Mouse (Mus musculus): ENCODE data around the gene Atp6v1f.
A peak's percentile ranks its signal among the peaks of the same experiment; 100 is the strongest.

Atp6v1f gene

DNA sequence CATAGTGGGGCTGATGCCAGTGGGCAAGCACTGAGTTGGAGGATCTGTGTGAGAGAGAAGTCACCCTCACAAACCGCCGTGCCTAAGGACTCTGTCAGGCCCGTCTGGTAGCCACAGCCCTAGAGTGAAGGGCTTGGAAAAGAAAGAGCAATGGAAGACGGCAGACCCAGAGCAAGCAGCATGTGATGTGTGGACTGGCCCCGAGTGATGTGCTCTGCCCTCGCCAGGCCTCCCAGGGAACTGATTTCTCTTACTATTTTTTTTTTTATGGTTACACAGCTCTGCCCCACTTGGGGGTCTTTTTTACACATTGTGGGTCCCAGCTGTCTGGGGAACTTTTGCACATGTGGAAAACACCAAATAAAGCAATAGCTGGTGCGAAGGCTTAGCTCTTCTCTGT is 6.0 kb upstream of the Atp6v1f start:
- no peak for DNase-seq (ENCODE audit: low spot score in 2 of 2)

DNA sequence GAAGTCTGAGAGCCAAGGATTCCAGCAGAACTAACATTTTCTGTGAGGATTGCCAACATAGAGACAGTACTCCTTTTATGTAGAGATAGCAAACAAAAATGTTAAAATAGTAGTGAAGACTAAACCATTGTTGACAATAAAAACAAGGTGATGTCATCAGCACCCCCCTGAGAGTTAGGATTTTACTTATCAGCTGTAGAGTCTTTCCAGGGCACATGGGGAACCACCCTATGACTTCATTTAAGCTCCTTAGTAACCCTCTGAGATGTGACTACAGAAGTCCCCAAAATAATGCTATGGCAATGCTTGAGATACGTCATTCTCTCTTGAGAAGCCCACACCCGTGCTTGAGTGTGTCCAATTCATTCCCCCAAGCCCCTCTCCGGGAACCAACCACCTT is 4.1 kb upstream of the Atp6v1f start:
- DNase-seq (ENCODE audit: low spot score in 2 of 2): no peak

DNA sequence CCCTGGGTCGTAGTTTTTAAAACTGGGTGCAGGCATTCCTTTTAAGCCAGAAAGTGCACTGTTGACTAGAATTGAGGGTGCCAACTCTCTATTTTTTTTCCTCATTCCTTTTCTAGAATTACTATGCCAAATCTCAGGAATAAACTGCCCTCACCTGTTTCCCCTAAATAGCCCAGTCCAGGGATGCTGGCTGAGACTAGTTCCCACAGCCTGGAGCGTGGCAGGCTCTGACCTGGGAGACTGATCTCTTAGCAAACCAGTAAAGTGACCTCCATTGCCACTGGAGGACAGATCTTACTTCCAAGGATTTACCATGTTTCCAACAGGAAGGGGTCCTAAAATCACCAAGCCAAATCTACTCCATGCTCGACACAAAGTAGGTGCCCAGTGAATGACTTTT is 1.3 kb downstream of the Atp6v1f start:
- DNase-seq (ENCODE audit: low spot score in 2 of 2): no peak

DNA sequence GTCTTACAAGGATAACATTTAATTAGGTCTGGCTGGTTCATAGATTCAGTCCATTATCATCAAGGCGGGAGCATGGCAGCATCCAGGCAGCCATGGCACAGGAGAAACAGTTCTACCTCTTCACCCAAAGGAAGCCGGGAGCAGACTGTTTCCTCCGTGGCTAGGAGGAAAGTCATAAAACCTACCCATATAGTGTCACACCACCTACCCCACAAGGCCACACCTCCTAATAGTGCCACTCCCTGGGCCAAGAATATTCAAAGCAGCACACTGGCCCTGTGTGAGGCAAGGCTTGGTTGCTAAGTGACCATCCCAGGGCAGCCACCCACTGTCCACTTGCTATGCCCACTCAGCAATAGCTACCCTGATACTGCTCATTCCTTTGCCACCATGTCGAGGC is 3.6 kb downstream of the Atp6v1f start, which contains the start of gene Atp6v1fnb:
Gene Atp6v1fnb, plus strand, starts transcription at position 301 of the 400 bp plus-strand sequence.
- DNase-seq (ENCODE audit: low spot score in 2 of 2): no peak

DNA sequence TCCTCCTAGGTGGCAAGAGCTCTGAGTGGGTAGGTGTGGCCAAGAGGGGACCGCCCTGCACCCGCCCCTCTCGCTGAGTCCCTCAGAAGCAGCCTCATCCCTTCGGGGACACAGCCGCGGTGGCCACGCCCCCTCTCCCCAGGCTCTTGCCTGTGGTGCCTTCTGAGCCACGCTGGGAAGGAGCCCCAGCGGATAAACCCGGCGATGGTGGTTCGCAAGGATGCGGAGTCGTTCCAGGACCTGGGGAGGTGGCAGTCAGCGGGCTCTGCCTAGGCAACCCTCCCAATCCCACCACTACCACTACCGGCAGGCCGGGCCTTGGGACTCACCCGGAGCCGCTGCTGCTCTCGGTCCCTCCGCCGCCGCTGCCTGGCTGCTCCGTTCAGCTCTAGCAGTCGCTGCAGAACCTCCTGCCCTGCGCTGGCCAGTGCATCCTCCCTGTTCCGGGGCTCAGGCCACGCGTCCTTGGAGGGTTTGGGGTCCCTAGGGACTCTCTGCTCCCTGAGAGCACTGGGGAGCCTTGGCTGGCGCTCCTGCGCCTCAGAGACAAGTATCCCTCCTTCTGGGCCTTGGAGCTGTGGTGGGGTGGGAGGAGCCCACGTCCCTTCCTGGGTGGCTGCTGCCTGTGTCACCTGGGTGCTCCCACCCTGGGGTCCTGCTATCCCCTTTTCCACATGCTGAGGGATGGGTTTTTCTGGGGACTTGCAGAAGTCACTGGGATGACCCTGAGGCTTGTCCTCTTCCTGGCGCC is 6.6 kb downstream of the Atp6v1f start:
- DNase-seq (ENCODE audit: low spot score in 2 of 2): peak in 1 of 2 experiments; percentile 47

DNA sequence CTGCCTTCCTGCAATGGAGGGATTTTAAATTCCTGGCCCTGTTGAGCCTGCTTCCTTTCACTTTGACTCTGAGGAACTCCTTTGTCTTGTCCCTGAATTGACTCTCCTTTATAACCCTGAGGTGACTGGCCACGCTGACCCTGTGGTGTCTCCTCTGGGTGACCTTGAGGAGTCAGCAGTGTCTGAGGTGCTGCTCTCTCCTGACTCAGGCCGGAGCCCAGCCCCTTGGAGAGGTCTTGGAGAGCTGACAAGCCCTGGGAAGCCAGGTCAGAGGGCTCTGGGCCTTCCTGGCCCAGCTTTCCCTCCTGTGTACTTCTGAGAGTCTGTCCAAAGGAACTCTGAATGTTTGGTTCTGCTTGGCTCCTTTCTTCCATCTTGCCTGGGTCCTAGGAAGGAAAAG is 7.2 kb downstream of the Atp6v1f start:
- no peak for DNase-seq (ENCODE audit: low spot score in 2 of 2)

DNA sequence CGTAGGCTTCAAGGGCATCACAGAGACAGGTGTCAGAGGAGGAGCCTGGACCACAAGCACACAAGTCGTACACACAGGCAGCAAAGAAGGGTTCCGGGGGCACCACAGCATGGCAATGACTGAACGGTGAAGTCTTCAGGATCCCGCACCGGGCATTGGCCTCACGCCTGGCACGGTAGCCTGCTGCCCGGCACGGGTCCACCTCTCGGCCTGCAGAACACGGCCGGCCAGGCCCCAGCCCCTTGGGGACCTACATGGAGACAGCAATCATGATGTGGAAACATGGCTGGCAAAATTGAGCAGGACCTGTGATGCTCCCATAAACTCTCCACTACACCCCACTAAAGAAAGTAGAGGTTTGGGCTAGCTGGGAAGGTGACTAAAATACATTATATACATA is 15.2 kb downstream of the Atp6v1f start:
- no peak for DNase-seq (ENCODE audit: low spot score in 2 of 2)

DNA sequence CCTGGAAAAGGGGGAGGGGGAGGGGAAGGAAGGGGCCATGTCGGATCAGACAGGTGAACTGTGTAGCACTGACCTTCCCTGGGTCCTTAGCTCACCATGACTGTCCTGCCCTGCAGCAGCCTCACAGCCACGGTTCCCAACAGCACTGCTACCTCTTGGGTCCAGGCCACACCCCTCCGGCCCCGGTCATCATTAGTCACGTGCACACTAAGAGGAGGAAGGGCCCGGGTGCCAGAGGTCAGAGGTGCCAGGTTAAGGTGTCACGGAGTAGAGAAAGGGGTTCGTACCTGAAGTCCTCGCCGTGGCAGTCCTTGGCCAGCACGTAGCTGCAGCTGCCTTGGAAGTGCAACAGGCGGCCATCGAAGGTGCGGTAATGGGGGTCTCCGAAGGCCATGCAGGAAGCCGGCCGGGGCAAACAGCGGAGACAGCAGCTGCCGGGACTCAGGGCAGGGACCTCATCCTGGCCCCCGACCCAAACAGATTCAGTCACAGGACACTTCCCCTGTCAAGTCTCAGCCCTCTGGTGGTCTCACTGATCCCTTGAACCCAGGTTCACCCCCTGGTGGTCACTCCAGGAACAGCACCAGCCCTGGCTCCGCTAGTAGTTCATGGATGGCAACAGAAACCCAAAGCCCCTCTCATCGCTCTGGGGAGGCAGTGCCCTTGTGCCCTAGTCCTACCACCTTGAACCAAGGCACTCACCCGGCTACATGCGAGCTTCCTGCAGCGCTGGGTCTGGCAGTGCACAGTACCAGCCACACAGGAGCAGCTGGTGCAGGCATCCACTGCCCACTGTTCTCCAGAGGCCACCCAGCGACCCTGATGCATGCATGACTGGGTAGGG is 17.4 kb downstream of the Atp6v1f start:
- peak; percentile 81 to 87 for DNase-seq (ENCODE audit: low spot score in 2 of 2)

DNA sequence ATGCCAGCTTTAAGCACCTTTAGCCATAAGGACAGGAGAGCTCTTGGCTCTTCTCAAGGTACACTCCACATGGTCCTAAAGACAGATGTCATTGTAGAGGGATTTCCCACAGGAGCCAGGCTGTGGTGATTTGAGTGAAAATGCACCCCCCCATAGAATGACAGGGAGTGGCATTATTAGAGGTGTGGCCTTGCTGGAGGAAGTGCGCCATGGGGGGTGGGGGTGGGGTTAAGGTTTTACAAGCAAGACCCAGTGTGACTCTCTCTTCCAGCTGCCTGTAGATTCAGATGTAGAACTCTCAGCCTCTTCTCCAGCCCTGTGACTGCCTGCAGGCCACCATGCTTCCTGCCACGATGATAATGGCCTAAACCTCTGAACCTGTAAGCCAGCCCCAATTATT is 18.4 kb downstream of the Atp6v1f start:
- DNase-seq (ENCODE audit: low spot score in 2 of 2): no peak

DNA sequence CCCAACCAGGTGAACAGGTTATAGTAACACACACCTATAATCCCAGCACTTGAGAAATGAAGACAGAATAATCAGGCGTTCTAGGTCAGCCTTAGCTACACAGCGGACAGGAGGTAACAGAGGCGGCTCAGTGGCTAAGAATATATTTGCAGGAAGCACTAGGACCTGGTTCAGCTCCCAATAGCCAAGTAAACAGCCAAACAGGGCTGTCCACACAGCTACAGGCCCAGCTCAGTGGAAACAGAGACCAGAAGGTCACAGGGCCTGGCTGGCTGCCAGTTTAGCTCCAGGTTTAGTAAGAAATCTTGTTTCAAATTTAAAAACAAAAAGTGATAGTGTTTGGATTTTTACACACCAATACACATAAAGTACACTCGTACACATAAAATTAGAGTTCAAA is 26.6 kb downstream of the Atp6v1f start:
- DNase-seq (ENCODE audit: low spot score in 2 of 2): no peak

DNA sequence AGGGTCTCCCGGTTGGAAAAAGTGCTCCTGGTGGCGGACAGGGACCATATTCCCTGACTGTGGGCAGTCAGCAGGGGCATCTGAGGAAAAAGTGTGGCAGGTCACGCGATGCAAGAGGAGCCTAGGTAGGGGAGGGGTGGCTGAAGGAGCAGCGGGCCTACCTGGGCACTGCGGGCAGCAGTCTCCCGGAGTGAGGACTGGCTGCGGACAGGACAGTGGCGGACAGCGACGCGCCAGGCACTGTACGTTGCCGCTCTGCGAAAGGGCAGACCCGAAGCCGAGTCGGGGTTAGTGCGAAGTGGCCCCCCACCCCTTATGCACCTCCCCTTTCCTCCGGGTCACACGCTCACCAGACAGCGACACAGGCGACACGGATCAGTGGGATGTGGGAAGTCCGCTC is 28.8 kb downstream of the Atp6v1f start:
- DNase-seq (ENCODE audit: low spot score in 2 of 2): no peak

DNA sequence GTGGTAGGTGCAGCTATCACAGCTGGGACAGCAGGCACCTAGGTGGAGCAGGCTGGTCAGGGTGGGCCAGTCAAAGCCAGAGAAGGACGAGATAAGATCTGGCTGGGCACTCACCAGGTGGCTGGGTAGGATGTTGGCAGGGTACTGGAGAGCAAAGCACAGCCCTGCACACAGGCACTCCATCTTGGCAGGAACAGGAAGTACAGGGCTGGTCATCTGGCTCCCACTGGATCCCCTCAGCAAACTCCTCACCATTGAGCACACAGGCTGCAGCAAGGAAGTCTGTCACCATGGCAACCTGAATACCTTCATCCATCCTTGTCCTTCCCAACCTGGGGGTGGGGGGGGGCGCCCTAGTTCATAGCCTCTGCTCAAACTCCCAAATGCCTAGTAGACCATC is 30.3 kb downstream of the Atp6v1f start:
- no peak for DNase-seq (ENCODE audit: low spot score in 2 of 2)

DNA sequence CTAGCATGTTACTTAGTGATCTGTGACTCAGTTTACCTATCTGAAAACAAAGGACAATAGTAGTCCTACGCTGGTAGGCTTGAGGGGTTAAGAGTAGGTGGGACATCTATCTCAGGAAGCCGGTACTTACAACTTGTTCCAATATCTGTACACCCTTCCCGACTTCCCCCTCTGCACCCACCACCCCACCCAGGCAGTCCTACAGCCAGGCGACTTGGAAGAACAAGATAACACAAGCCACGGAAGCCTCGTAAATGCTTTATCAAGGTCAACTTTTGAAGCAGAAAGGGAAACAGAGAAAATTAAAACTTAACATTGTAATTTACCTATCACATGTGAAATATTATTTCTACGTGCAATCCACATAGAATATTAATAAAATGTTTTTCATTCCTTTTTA is 32.7 kb downstream of the Atp6v1f start:
- no peak for DNase-seq (ENCODE audit: low spot score in 2 of 2)

DNA sequence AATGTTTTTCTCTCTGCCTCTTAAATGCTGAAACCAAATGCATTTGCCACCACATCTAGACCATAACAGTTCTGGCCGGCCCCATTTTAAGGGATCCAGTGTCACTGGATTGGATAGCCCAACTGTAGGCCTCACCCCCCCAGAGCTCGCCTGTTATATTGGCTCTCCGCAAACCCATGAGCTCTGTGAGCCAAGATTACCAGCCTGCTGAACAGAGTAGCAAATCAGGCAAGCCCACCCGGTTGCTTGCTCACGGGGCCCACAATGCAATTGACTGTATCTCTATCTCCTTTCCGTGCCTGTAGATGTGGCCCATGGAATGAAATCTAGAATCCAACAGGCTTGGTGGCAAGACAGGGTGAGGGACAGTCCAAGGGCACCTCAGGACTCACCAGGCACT is 33.3 kb downstream of the Atp6v1f start:
- DNase-seq (ENCODE audit: low spot score in 2 of 2): no peak

DNA sequence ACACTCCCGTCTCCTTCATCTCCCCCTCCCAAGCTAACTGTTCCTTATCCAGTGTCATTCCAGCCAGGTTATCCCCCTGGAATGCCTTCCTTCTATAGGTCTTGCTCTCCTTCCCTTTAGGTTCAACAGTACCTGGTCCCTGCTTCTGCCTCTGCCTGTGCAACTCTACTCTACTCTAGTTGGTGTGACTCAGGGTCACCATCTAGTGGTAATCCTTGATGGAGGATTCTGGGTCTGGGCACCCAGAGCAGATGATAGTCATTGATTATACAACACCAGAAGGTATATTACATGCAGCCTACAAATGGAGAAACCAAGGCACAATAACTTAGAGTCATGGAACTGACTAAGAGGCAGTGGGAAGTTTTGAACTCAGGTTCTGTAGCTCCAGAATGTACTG is 34.1 kb downstream of the Atp6v1f start:
- DNase-seq (ENCODE audit: low spot score in 2 of 2): no peak

DNA sequence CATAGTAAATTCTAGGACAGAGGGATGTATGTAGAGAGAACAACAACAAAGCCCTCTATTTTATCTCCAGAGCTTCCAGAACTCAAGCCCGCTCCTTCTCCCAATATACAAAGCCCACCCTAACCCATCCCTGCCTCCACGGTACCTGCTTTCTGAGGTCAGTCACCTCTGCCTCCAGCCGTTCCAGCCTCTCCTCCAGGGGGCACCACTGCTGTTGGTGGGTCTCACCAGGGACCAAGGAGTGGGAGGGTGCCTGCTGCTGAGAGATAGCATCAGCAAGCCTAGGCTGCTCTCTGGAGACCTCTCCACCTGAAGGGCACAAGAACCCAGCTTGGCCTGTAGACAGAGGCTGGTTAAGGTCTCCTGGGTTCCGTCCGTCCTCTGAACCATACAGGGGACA is 38.0 kb downstream of the Atp6v1f start:
- DNase-seq (ENCODE audit: low spot score in 2 of 2): no peak

DNA sequence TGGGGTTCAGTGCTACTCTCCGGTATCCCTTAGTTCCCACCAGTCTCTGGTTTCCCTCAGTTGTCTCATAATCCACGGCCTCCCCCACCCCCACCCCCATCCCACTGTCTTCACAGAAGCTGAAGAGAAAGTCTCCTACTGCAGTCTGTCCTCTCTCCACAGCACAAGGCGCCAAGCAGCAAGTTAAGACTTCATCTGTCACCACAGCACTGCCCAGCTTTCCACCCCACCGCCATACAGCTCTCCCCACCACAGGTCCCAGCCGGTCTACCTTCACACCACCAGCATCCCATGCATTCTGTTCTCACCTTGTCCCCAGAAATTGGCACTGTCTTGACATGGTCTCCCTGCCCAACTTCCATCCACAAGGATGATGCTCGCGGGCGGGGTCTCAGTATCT is 39.3 kb downstream of the Atp6v1f start:
- no peak for DNase-seq (ENCODE audit: low spot score in 2 of 2)

DNA sequence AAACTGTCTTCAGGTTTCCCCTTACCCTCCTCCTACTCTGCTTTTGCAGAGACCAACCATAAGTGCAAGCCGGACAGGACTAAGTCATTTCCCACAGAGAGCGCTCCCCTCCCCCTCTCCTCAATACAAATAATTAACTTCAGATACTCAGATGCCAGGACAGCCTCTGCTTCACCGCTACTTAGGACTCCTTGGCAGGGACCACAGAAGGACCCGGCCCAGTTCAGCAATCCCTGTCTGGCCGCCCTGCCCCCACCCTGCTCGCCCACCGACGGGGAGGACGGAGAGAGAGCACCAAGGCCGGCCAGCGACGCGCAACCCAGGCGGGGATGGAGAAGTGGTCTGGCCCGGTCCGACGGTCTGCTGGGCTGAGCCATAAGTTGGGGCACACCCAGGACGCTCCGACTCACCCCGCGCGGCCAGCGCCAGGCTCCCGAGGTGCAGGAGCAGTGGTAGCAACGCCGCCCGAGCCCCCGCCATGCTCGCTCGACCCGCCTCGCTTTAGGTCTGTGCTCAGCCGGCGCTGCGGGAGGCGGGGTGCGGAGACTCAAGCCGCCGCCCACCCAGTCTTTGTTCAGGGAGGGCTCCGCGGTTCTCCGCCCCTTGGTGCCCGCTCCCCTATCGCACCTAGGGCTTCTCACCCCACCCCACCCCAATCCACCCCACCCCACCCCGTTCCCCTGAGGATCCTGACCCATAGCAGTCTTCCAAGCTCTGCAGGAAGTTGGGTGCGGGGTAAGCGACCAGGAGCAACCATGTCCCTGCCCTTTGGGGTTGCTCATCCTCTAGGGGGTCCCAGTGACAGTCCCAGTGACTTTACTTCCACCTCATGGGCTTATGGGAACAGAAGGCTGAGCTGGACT is 40.2 kb downstream of the Atp6v1f start, which contains the start of gene Kcp:
Gene Kcp, minus strand, starts transcription at position 506 of the 863 bp plus-strand sequence.
- DNase-seq (ENCODE audit: low spot score in 2 of 2): no peak

DNA sequence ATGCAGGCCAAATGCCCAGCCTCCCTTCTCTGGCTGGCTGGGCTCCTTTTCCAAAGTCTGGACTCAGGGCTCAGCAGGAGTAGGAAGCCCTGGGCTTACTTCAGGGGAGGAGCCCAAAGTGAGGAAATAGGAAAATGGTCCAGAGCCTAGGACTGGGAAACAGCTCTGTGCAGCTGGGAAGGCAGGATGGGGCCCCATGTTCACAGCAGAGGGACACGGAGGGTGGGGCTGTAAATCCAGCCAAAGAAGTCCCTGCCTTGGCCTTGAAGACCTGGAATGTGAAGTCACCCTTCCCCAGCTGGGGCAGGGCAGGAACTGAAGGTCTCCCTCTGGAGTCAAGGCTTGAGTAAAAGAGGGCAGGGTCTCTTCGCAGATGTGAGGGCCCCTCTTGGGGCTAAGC is 41.6 kb downstream of the Atp6v1f start:
- DNase-seq (ENCODE audit: low spot score in 2 of 2): no peak

DNA sequence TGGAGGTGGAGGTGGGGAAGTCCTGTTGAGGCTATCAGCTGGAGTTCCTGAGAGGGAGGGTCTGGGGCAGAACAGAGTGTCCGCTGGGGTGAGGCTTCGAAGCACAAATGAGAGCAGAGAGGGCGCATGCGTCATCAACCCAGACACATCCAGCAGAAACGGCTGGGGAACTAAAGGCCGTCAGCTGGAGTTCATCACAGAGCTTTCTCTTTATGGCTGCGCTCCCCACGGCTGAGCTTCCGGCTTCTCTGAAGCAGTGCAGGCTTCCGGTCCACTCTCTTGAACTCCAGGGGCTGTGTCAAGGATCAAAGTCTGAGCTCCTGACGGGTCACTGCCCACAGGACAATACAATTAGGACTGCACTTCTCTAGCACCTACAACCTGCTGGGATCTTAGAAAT is 45.8 kb downstream of the Atp6v1f start:
- DNase-seq (ENCODE audit: low spot score in 2 of 2): no peak

DNA sequence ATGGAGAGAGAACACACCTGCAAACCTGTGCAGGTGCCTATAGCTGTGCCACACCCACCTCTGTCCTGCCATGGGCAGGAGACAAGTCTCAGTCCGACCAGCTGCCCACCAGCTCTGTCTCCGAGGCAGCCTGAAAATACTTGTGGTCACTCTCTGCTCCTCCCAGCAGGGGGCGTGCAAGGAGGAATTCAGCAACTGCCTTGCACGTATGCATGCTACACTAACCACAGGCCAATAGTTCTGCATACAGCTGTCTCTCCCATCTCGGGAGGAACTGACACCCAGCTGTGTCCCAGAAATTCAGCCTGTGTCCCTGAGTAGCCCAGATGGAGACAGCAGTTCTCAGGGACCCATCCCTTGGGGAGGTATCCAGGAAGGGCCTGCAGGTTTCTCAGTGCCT is 49.6 kb downstream of the Atp6v1f start:
- peak in 1 of 2 experiments; percentile 49 for DNase-seq (ENCODE audit: low spot score in 2 of 2)
